Mouse (Mus musculus) bone marrow, adult 2 months (tissue): ENCODE measurements around the gene Abcc10.

Experiments used
- CTCF ChIP-seq: fragments of 200-500 bp; IDR thresholded peaks from 2 replicates; pipeline ENCODE4 v1.5.1; 2011; ENCODE audit warnings: low read length, control low read depth; ENCODE audit not compliant: control insufficient read depth, insufficient read depth
- POLR2A ChIP-seq: fragments of 200-500 bp; IDR thresholded peaks from 2 replicates; pipeline ENCODE4 v1.6.1; 2011; ENCODE audit warnings: low read depth, mild to moderate bottlenecking, control low read depth, low read length, borderline replicate concordance; ENCODE audit not compliant: control insufficient read depth

GRCm38 (mm10) chr17:46320492-46320891 is 7.7 kb downstream of the Abcc10 start:
- no peak for TF ChIP-seq CTCF
- no peak for TF ChIP-seq POLR2A
